Mouse (Mus musculus) ES-Bruce4 (cell line): ENCODE measurements around the gene Pnlip.

ENCODE experiments used
- CTCF ChIP-seq: IDR thresholded peaks from one replicate; pipeline ENCODE4 v1.8.1; 2011; ENCODE audit warnings: low read depth, low read length
- EP300 ChIP-seq: IDR thresholded peaks from 2 replicates; pipeline ENCODE4 v1.6.1; 2011; ENCODE audit warnings: low read depth, low read length; ENCODE audit not compliant: insufficient read depth

DNA sequence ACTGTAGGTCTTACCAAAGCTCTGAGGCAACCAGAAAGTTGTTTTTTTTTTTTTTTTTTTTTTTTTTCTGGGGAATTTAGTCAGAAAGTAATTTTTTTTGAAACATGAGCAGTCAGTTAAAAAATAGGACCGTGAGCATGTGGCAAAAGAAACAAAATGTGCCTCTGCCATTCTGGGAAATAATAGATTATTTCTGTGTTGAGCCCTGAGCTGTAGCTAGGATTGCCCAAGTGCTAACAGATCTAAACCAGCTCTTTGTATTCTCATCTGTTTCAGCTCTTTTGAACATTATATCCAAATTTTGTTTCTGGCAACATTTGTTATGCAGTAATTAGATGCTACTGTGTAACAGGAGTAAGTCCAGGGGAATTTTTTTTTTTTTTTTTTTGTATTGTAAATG lies 30.7 kb upstream of the Pnlip start:
- TF ChIP-seq CTCF (no peak), EP300 (no peak)
